Mouse (Mus musculus) stomach, embryonic 14.5 days (tissue): ENCODE results near the gene Gm28043. TPM values are rescaled to one million over a fixed set of nuclear protein-coding genes. Genes with fewer than 3 reads are reported as not detected.

Experiments
- ATAC-seq: fragments of 200-750 bp; cut with Nextera tagmentation; 2 replicates; pipeline ENCODE4 v1.8.0; 2017; ENCODE audit warnings: low read depth, moderate TSS enrichment; ENCODE audit not compliant: insufficient number of reproducible peaks, insufficient read depth, low FRiP score
- H3K27ac ChIP-seq: fragments of 300-500 bp; sonication (generic); 2 replicates; pipeline ENCODE4 v1.5.1; 2014; ENCODE audit warnings: mild to moderate bottlenecking, low read length, moderate library complexity, mixed read lengths
- H3K27me3 ChIP-seq: fragments of 300-500 bp; sonication (generic); 2 replicates; pipeline ENCODE4 v1.6.1; 2014; ENCODE audit warnings: low read length, control low read depth, mixed read lengths; ENCODE audit not compliant: control insufficient read depth, insufficient read depth
- H3K36me3 ChIP-seq: fragments of 300-500 bp; sonication (generic); 2 replicates; pipeline ENCODE4 v1.6.1; 2014; ENCODE audit warnings: mild to moderate bottlenecking, control low read depth, low read length, moderate library complexity, mixed read lengths; ENCODE audit not compliant: control insufficient read depth, insufficient read depth
- H3K4me1 ChIP-seq: fragments of 300-500 bp; sonication (generic); 2 replicates; pipeline ENCODE4 v1.6.1; 2014; ENCODE audit warnings: low read length, control low read depth, mixed read lengths; ENCODE audit not compliant: control insufficient read depth, insufficient read depth
- H3K4me2 ChIP-seq: fragments of 300-500 bp; sonication (generic); replicated peaks from 2 replicates; pipeline ENCODE4 v1.6.1; 2014; ENCODE audit warnings: low read depth, low read length, control low read depth
- H3K4me3 ChIP-seq: fragments of 300-500 bp; sonication (generic); 2 replicates; pipeline ENCODE4 v1.5.1; 2014; ENCODE audit warnings: low read depth, low read length, control low read depth
- H3K9ac ChIP-seq: fragments of 300-500 bp; sonication (generic); replicated peaks from 2 replicates; pipeline ENCODE4 v1.6.1; 2014; ENCODE audit warnings: low read depth, mild to moderate bottlenecking, control low read depth, low read length, moderate library complexity, mixed read lengths
- H3K9me3 ChIP-seq: fragments of 300-500 bp; sonication (generic); 2 replicates; pipeline ENCODE4 v1.6.1; 2016; ENCODE audit warnings: low read depth, low read length, control low read depth; ENCODE audit not compliant: control insufficient read depth
- WGBS: fragments of 180-500 bp; shearing (Covaris S2); extraction: QIAGEN DNeasy Blood & Tissue Kit; methylation state at CpG from one replicate; pipeline ENCODE4 v1.1.7; 2014; 5-methylcytosine and 5-hydroxymethylcytosine counted together
- polyA plus RNA-seq: library from polyadenylated mRNA; unstranded; fragments of >200 nt; fragmentation: Nextera tagmentation; extraction: Ambion mirVana; gene quantifications from 2 replicates; pipeline ENCODE4 v1.2.1, GENCODE M21; 2014

Gm28043 gene
- polyA plus RNA-seq, 1 experiment from 2014 or later = 2.7 TPM

DNA sequence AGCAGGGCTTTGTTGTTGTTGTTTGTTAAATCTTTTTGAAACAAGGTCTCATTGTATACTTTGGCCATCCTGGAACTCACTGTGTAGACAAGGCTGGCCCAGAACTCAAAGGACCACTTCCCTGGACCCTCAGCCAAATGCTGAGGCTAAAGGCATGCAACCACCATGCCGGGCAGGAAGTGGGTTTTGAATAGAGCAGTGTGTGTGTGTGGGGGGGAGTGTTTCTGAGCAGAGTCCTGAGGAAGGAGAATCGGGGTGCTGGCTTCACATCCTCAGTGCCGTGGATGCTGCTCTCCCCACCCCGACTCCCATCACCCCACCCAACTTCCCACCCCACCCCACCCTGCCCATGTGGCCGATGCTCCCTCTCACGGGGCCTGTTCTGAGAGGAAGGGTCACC, 29.2 kb upstream of the Gm28043 start:
- Histone ChIP-seq H3K27ac (no peak overlapping the region), H3K9me3 (no peaks in the 10 kb centered on the region), H3K4me3 (no peak overlapping the region), H3K9ac (no peak overlapping the region), H3K36me3 (no peaks in the 10 kb centered on the region; the same call in 1 of the 2 replicates), H3K4me1 (no peaks in the 10 kb centered on the region), H3K27me3 (no peaks in the 10 kb centered on the region), H3K4me2 (no peak overlapping the region)
- no peak for ATAC-seq
- WGBS = 93% methylated on average over 6 of the region's 6 CpGs

DNA sequence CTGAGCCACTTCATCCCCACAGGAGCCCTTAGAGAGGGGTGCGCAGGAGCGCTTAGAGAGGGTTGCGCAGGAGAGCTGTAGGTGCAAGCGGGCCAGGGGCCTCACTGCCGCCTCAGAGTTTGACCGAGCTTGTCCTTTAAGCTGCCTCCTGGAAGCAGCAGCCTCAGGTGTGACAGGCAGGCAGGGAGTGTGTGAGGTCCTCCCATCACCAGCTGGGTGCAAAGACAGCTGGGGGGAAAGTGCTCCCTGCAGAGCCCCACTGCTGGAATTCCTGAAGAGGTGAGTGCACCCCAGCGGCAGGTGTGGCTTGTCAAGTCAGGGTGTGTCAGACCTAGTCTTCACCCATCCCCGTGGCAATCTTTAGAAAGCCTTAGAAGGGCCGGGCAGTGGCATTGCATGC, 27.8 kb upstream of the Gm28043 start:
- ATAC-seq = no peak
- Histone ChIP-seq H3K9me3 (no peaks in the 10 kb centered on the region), H3K36me3 (no peaks in the 10 kb centered on the region; the same call in 1 of the 2 replicates), H3K27me3 (no peaks in the 10 kb centered on the region), H3K27ac (no peak overlapping the region), H3K4me3 (no peak overlapping the region), H3K9ac (no peak overlapping the region), H3K4me1 (no peaks in the 10 kb centered on the region), H3K4me2 (no peak overlapping the region)
- WGBS = 67% methylated on average over 9 of the region's 9 CpGs

DNA sequence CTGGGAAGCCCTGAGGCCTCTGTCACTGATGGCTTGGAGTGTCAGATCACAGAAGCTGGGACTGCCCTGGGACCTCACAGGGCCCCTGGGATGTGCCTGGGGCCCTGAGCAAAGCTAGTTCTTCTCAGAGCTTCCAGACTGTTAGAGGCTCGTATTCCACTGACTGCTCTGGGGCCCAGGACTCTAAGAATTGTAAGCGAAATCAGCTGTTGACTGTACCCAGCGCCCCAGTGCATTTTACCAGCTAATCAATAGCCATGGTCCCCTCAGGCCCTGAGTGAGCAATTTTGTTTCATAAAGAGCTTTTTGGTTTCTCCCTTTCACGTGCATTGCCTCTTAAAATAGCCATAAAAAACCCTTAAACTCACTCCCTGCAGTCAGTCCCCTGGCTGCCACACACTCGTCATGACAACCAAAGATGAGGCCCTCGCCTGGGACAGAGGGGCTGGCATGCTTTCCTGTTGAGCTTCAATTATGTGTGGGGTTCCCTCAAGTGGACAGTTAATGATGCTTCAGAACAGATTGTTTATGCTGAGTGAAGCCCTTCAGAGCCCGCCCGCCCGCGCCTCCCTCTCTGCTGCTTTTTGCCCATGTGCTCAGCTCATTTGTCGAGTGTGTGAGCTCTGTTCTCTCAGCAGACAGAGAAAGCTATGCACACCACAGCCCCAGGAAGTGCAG, 25.3 kb upstream of the Gm28043 start:
- no peak overlapping the region for H3K9ac ChIP-seq
- H3K9me3 ChIP-seq = no peaks in the 10 kb centered on the region
- H3K36me3 ChIP-seq = peaks cover 4% of the 10 kb centered on the region; the same call in 1 of the 2 replicates
- no peak overlapping the region for H3K4me2 ChIP-seq
- 43% methylated on average over 11 of the region's 11 CpGs for whole genome bisulfite sequencing
- H3K27ac ChIP-seq = no peak overlapping the region
- ATAC-seq = no peak
- no peak overlapping the region for H3K4me3 ChIP-seq
- no peaks in the 10 kb centered on the region for H3K27me3 ChIP-seq
- H3K4me1 ChIP-seq = no peaks in the 10 kb centered on the region

DNA sequence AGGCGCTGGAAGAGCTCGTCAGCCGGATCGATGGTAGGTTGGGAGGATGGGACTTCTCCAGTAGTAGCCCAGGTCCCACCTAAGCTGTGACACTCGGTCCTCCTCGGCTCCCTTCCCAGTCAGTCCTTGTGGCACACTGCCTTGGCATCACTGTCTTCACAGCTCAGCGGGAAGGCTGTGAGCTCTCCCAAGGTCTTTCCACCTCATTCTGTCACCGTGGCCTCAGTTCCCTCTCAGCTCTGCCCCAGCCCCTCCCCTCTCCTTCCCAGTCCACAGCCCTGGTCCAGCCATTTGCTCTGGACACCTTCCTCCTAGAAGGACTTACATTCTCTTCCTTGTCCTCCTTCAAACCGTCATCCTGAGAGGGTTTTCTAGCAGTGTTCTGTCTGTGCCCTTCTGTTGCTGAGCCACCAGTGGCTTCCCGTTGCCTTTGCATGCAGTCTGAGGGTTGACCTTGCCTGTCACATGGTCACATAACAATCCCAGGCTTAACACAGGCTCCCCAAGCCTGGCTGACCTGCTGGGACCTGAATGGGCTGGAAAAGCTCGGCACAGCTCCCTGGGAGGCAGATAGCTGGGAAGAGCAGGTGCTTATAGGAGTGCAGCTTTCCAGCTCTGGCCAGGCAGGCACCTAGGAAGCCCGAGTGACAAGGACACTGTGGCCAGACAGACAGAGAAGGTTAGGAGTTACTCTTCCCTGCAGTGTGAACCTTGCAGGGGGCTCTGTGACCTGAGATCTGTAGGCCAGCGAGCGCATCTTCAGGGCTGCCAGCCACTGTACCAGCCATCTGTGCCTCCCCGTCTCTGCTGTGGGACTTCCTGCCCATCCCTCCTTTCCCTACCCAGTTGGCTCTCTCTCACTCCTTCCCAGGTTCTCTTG, 18.5 kb upstream of the Gm28043 start:
- no peak overlapping the region for H3K4me3 ChIP-seq
- H3K9me3 ChIP-seq = no peaks in the 10 kb centered on the region
- no peak overlapping the region for H3K4me2 ChIP-seq
- no peaks in the 10 kb centered on the region for H3K27me3 ChIP-seq
- 82% methylated on average over 15 of the region's 15 CpGs for WGBS
- no peaks in the 10 kb centered on the region for H3K4me1 ChIP-seq
- no peak overlapping the region for H3K27ac ChIP-seq
- peaks cover 27% of the 10 kb centered on the region for H3K36me3 ChIP-seq
- no peak overlapping the region for H3K9ac ChIP-seq
- no peak for ATAC-seq

DNA sequence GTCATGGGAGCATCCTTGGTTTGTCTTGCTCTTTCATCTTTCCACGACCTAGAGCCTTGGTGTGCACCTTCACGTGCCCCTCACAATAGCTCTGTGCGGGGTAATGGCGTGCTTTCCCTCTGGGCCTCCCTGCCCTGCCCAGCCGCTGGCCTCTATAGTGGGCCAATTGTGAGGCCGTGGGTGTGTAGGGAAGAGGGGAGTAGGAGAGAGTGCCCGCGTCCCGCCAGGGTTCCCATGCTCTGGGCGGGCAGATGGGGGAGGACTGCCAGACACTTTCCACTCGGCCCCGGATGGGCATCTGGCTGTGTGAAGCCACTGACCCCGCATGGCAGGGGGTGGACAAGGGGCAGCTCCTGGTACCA, 17.9 kb upstream of the Gm28043 start:
- Histone ChIP-seq H3K9me3 (no peaks in the 10 kb centered on the region), H3K4me2 (no peak overlapping the region), H3K27me3 (no peaks in the 10 kb centered on the region), H3K36me3 (peaks cover 27% of the 10 kb centered on the region), H3K9ac (no peak overlapping the region), H3K27ac (no peak overlapping the region), H3K4me1 (no peaks in the 10 kb centered on the region), H3K4me3 (no peak overlapping the region)
- ATAC-seq = no peak
- WGBS = 88% methylated on average over 13 of the region's 13 CpGs

DNA sequence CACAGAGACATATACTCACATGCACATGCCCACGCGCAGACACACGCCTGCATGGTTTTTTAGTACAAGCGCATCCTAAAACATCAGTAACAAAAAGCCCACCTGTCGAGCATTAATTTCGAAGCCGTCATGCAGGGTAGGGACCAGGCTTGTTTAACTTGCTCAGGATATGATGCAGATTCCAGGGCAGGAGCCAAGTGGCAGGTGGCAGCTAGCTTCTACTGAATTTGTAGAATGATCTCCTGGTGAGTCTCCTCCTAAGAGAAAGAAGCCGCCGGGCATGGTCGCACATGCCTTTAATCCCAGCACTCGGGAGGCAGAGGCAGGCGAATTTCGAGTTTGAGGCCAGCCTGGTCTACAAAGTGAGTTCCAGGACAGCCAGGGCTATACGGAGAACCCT, 15.6 kb upstream of the Gm28043 start:
- no peak for ATAC-seq
- WGBS = 91% methylated on average over 14 of the region's 14 CpGs
- no peaks in the 10 kb centered on the region for H3K9me3 ChIP-seq
- H3K27me3 ChIP-seq = no peaks in the 10 kb centered on the region
- H3K4me3 ChIP-seq = no peak overlapping the region
- H3K4me2 ChIP-seq = no peak overlapping the region
- no peak overlapping the region for H3K27ac ChIP-seq
- H3K9ac ChIP-seq = no peak overlapping the region
- H3K36me3 ChIP-seq = peaks cover 31% of the 10 kb centered on the region
- no peaks in the 10 kb centered on the region for H3K4me1 ChIP-seq

DNA sequence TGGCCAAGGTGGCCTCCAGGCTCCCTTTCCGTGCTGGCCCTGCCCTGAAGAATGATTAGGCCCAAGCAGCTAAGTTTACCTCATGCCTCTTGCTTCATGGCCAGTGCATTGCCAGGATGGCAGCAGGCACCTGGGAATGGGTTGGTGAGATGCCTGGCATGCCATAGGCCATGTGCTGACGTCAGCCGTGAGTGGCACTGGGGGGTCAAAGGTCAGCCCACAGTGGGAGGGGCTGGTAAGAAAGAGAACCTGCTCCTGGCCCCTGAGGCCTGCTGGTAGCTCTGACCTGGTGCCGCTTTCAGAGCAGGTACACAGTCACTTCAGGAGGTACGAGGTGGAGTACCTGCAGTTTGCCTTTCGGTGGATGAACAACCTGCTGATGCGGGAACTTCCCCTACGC, 15.1 kb upstream of the Gm28043 start:
- Histone ChIP-seq H3K27me3 (no peaks in the 10 kb centered on the region), H3K4me2 (no peak overlapping the region), H3K9ac (no peak overlapping the region), H3K27ac (no peak overlapping the region), H3K4me1 (no peaks in the 10 kb centered on the region), H3K4me3 (no peak overlapping the region), H3K9me3 (no peaks in the 10 kb centered on the region), H3K36me3 (peaks cover 28% of the 10 kb centered on the region)
- ATAC-seq = no peak
- WGBS = 81% methylated on average over 8 of the region's 8 CpGs

DNA sequence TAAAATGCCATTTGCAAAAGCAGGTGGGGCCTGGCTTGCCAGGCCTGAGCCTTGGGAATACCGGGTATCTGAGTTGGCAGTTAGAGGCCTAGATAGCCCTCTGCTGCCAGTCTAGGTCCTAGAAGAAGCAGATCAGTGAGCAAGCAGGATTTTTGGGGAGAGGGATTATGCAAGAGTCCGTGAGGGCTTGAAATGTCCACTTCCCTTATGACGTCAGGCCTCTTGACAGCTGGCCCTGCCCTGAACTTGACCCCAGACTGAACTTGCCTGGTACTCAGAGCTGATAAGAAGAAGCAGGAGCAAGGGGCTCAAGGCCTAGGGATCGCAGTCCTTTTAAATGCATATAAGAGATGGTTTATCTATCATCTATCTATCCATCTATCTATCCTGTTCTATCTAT, 13.3 kb upstream of the Gm28043 start:
- Histone ChIP-seq H3K4me1 (no peaks in the 10 kb centered on the region), H3K36me3 (peaks cover 14% of the 10 kb centered on the region), H3K9me3 (no peaks in the 10 kb centered on the region), H3K4me2 (no peak overlapping the region), H3K4me3 (no peak overlapping the region), H3K9ac (no peak overlapping the region), H3K27ac (no peak overlapping the region), H3K27me3 (no peaks in the 10 kb centered on the region)
- no peak for ATAC-seq
- WGBS = 64% methylated on average over 4 of the region's 4 CpGs
